Mouse (Mus musculus): ENCODE results near the gene Slc6a6.

The Slc6a6 gene

DNA sequence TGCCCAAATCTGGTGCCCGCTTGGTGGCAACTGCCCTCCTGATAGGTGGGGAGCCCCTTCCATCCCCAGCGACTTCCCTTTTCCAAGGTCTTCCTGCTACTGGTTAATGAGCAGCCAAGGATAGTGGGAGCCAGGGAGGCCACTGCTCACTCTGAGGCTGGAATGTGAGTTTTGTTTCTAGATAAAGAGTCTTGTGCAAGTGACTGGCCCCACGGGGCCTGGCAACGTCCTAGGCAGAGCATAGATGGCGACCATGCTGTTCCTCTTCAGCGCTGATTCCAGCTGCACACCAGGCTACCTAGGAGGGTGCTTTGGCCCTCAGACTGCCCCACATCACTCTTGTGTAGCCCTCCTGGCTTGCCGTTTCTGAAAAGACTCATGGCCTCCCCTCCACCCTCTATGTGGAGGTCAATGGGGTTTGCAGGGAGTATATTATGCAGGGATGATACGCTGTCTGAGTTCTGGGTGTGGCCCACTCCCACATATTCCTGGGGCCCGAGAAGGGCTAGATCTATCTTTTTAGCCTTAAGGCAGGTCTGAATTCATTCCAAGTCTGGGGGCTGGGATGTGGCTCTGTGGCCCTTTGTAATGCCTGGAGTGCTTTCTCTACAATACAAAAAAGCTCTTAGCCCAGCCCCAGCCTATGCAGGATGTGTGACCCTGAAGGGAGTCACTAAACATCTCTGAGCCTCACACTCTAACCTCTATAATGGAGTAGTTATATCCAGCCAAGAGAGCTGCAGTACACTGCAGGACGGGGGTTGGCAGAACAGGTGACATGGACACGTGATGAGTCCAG lies 17.2 kb downstream of the Slc6a6 start:
- no peak for DNase-seq (ENCODE audit: low read depth, low spot score)

DNA sequence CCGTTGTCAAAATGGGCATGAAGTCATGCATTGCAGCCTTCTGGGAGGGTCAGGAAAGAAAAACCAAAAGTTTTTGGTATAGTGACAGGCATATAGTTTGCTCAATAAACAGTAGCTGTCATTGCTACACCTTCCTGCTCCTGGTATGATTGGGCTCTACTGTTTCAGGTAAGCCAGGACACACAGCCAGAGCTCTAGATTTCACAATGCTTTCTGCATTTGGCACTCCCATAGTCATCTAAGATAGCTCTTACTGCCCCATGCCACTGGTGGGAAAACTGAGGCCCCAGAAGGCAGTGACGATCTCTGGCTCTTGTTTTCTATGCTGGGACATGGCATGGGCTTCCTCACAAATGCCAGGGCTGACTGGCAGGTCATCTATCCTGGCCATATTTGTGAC lies 19.6 kb downstream of the Slc6a6 start:
- DNase-seq (ENCODE audit: low read depth, low spot score), result no peak

DNA sequence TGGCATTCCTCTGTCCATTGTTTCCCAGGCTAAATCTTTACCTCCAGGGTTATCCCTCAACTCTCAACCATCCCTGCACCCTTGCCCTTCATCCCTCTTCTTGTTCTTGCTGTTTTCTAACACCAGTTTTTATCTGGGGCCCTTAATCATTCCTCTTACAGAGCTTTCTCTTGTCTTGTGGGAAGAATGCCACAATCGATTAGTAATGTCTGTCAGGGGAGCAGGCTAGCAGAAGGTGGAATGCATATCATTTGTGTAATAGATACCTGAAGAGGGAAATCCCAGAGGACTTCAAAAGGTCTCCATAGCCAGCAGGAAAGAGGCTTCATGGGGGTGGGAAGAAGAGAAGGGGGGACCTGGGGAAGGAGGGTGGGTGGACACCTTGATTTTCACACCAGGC lies 20.6 kb downstream of the Slc6a6 start:
- no peak for DNase-seq (ENCODE audit: low read depth, low spot score)

DNA sequence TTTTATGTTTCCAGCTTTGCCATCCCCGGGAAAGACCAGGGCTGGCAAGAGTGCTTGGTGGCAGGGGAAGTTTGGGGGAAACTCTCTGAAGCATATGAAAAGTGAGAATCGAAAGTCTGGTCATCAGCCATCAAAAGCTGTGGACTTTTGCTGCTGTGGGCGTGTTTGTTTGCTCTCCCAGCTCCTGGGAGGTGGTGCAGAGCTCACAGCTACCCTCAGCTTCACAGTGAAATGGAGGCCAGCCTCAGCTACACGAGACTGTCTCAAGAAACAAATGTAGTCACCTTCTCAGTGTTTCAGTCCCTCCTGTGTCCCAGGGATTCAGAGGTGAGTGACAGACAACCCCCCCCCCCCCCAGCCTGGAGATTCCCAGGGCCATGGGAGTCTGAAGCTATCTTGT lies 21.8 kb downstream of the Slc6a6 start:
- DNase-seq (ENCODE audit: low read depth, low spot score), result no peak

DNA sequence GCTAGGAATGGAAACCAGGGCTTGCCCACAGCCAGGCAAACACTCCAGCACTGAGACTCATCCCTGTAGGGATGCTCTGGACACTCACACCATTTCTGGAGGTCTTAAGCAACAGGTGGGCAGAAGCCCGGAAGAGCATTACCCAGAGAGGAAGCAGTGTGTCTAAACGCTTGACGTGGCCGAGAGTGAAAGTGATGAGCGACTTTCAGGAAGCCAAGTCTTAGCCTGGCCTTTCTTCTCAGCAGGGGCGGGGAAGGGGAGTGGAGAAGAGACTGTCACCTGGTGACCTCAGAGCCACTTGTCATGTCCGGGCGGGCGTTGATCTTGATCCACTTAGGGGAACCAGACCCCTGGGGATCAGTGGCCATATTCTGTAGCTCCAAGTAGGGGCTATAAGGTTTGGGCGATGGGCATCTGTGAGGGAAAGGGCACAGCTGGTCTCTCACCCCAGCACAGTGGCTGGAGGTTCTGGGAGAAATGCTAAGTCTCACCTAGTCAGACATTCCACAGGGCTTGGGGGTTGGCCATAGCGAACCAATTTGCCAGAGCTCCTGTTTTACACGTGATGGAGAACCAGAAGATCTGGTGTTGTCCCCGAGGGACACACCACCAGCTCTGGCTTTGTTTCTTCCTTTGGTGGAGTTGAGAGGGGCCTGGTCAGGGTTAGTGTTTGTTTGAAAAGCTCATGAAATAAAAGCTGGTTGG lies 22.4 kb downstream of the Slc6a6 start:
- peak; percentile 85 for DNase-seq (ENCODE audit: low read depth, low spot score)

DNA sequence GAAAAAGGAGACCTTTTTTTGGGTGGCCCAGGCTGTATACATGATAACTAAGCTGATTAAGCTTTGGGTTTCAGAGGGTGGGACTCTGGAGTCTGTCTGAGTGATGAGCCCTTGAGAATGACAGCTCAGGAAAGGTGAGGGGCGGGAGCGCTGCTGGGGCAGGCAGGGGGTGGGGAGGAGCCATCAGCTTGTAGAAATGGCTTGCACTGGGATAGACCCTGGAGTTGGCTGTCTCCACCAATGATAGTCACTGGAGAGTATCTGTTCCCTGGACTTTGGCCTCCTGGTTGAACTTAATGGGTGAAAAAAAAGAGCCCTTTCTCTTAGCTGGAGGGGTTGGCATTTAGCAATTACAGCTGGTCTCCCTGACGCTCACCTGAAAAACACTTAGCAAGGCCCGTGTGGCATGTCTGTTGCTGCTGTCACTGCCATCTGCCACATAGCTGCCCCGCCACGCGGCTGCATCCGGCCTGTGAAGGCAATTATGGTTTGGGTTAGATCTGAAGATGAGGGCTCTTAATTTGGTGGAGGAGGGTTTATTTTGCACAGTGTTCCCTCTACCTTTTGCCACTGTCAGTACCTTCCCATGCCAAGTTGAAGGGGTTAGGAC lies 23.5 kb downstream of the Slc6a6 start:
- no peak for DNase-seq (ENCODE audit: low read depth, low spot score)

DNA sequence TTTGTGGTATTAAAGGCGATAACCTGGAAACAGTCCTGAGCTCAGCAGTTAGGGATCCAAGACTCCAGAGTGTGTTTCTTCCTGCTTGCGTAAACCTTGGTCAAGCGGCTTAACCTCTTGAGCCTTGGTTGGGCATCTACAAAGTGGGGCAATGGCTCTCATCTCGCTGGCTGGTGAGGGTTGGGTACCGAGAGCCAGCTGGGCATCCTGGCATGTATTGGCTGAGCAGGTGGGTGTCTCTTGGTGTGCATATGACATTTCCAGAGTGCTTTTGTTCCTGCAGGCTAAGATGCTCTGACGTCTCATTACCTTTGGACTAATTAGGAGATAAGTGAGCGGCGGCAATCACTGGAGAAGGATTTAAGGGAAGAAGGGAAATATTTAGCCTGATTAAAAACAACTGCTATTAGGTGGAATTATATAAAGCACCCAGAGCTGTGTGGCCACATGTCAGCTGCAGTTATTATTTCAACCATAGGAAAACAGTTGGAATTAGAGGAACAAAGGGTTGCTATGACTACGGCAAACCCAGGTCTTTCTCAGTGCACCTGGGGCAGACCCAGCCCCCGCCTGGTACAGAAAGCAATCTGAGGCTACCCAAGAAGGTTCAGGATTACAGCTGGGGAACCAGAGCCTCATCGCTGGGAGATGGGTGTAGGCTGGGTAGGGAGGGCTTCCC lies 24.2 kb downstream of the Slc6a6 start:
- DNase-seq (ENCODE audit: low read depth, low spot score), result no peak

DNA sequence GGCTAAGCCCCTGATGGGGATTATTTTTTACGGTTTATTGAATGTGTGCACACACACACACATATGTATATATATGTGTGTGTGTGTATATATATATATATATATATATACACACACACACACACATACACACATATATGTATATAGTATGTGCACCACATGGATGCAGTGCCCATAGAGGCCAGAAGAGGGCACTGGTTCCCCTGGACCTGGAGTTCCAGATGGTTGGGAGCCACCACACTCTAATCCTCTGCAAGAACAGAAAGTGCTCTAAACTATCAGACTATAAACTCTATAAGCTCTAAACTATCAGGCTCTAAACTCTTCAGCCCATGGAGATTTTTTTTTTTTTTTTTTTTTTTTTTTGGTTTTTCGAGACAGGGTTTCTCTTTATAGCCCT lies 25.1 kb downstream of the Slc6a6 start:
- DNase-seq (ENCODE audit: low read depth, low spot score), result no peak

DNA sequence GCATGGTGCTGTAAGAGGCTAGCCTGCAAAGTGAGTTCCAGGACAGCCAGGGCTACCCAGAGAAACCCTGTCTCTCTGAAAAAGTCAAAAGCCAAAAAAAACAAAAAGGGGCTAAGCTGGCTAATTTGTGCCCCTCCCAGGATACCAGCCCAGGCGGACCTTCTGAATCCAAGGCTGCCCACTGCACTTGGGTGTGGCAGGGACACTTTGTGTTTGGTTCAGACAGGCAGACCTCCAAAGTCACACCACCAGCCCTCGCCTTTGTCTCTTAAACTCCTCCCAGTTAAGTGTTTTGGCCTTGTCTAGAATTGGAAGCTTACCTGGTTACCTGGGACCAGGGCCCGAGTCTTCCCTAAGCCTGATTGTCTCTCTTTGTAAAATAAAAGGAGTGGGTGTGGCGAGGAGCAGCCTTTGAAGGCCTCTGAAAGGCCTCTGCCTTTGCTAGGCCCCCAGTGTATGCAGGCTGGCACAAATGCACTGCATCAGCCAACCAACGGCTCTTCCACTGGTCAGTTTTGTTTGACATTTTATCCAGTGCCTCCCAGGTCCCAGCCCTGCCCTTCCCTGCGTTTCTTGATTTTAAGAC lies 26.6 kb downstream of the Slc6a6 start:
- DNase-seq (ENCODE audit: low read depth, low spot score), result no peak

DNA sequence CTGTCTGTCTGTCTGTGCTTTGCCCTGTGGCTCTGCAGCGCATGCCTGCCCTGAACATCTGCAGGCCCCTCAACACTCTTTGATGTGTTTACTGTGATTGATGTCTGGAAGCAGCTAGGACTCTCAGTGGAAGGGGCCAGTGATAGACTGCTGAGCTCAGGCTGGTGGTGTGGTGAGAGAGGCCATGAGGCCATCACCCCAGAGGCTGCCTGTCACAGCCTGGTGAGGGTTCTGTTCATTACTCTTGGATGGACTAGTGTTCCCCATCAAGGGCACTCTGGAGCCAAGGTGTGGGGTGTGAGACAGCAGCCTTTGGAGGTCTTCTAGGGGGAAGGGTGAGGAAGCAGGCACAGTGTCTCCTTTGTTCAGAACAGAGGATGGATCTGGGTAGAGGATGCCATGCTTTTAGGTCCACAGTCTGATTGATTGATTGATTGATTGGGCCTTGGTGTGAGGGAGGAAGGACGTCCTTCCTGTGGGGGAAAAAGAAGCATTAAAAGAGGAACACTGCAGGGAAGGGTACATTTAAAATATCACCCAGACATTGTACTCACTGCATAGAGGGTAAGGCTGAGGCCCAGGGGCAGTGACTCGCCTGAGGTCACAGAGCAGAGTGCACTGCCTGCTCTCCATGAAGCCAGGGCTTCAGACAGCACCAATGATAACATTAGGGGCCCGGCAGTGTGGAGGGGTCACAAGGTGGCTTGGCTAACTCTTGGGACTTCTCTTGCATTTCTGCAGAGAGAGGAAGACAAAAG lies 28.4 kb downstream of the Slc6a6 start:
- no peak for DNase-seq (ENCODE audit: low read depth, low spot score)

DNA sequence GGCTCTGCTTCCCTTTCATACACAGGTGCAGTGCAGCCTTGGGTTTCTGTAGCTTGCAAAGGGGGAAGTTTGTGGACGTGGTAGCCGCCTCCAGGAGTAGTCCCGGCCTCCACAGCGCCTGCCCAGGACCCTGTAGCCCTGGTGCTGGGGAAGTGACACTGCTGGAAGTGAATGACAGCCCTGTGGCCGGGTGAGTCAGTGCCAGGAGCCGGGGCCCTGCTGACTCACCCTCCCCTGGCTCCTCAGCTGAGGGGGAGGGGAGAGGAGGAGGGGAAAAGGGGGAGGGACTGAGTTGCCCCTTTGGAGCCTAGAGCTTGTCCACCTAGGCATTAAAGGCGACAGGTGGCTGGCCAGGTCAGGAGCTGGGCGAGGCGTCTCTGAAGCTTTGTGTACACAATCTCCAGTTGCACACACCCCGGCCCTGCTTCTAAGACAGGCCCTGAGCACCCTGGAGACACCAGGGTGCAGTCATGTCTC lies 29.0 kb downstream of the Slc6a6 start:
- DNase-seq (ENCODE audit: low read depth, low spot score), result peak; percentile 85

DNA sequence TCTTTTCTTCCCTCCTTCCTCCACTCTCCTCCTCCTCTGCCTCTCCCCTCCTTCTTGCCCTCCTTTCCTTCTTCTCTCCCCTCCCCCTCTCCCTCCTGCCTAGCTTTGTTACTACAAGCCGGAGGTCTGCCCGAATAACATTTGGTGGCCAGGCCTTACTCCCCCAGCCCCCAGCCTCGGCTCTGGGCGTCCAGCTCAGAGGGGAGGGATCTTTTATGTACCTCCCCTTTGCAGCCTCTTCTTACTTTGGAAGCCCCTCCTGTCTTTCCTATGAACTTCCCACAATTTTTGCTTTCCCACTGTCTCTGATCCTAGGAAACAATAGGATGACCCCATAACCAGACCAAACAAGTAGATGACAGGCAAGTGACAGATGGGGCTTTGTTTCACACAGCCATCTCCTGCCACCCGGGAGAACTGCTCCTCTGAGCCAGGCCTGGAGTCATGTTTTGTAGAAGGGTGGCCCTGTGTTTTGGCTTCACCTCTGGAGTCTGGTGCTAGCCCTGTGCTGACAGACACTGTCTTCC lies 29.6 kb downstream of the Slc6a6 start:
- no peak for DNase-seq (ENCODE audit: low read depth, low spot score)

DNA sequence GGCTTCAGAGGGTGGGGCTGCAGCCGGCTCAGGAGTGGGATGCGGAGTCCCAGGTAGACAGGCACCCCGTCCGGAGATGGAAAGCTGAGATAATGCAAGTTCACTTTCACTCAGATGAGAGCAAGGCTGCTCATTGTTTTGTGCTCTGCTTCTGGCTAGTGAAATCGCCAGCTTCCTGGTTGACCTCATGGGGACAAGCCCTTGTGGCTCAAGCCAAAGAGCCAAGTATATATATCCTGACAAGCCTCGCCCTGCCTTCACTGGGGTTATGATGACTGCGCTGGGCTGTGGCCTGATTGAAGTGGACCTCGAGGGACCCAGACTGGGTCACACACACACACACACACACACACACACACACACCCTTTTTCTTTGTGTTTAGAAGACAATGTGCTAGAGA lies 31.2 kb downstream of the Slc6a6 start:
- DNase-seq (ENCODE audit: low read depth, low spot score), result no peak

DNA sequence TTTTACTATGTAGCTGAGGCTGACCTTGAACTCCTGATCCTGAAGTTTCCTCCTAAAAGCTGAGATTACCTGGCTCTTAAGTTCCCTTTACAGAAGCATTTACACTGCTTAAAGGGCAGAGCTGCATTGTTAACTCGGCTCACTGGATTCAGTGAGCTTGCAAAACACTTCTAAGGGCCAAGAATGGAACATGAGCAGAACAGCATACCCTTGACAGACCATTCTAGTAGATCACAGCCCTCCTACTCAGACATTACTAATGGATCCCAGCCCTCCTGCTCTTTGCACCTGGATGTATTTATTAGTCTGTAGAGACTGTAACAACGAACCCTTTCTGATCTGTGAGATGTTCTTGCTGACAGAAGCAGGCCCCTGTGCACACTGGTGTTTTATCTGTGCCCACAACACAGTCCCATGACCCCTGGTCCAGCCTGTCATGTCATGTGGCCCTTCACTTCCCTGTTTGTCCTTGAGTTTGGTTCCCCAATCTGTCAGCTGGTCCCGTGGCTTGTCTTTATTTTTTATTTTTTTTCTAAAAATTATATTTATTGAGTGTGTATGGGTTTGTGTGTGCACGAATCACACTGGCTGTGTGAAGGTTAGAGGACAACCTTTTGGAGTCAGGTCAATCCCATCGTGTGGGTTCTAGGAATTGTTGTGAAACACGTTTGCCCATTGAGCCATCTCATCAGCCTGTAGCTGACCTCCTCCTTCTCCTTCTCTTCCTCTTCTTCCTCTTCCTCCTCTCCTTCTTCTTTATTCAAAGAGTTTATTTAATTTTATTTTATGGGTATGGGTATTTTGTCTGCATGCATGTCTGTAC lies 32.3 kb downstream of the Slc6a6 start:
- no peak for DNase-seq (ENCODE audit: low read depth, low spot score)

DNA sequence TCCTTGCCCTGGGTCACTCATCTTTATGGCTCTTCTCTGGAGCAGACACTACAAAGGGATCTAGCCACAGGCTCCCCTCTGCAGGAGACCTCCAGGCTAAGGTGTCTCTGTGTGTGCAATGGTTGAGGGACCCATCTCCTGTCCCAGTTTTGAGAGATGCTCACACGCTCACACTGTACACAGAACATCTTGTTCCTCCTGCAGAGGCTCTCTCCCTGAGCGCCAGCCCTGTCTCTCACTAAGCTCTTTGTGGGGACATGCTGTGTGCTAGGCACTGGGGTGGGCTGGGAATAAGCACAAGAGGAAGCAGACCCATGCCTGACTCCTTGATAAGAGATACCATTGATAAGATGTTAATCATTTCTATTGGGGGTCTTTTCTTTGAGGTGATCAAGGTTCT lies 34.2 kb downstream of the Slc6a6 start:
- no peak for DNase-seq (ENCODE audit: low read depth, low spot score)

DNA sequence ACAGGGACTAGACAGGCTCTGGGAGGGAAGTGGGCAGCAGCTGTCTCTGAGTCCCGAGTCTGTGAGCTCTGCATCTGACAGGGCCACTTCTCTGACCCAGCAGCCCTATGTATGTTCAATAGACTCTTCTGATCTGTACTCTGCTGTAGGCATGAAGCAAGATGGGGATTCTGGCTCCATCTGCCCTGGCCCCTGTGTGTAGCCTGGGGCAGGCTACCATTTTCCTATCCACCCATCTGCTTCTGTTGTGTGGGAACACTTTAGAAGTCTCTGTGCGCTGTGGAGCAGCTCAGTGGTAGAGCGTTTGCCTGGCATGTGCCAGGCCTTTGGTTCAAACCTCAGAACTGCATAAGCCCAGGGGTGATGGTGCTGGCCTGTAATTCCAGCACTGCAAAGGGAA lies 34.8 kb downstream of the Slc6a6 start:
- DNase-seq (ENCODE audit: low read depth, low spot score), result no peak

DNA sequence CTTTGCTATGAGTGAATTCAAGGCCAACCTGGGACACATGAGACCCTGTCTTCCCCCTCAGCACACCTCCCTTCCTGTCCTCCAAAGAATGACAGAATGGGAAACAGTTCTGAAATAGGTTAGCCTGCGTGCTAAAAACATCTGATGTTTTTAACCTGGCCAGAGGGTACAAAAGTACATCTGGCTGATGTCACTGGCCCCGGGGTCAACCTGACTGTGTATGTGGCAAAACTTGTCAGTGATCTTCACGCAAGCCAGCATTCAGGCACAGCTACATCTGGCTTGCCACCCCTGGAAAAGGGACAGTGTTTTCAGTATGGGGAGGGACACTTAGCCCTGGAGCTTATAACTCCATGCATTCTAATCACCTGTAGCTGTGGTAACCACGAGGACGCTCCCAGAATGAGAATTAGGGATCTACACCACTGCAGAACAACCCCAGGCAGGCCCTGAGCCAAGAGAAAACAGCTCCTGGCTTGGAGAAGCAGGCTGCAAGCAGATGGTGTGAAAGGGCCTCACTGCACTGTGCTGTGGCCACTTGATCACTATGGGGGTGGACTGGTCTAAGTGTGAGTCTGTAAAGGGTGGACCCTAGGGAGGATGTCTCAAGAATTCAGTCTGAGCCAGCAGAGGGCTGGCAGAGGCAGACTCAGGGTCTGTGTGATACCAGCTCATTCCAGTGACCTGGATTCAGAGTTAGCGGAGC lies 35.3 kb downstream of the Slc6a6 start:
- DNase-seq (ENCODE audit: low read depth, low spot score), result no peak

DNA sequence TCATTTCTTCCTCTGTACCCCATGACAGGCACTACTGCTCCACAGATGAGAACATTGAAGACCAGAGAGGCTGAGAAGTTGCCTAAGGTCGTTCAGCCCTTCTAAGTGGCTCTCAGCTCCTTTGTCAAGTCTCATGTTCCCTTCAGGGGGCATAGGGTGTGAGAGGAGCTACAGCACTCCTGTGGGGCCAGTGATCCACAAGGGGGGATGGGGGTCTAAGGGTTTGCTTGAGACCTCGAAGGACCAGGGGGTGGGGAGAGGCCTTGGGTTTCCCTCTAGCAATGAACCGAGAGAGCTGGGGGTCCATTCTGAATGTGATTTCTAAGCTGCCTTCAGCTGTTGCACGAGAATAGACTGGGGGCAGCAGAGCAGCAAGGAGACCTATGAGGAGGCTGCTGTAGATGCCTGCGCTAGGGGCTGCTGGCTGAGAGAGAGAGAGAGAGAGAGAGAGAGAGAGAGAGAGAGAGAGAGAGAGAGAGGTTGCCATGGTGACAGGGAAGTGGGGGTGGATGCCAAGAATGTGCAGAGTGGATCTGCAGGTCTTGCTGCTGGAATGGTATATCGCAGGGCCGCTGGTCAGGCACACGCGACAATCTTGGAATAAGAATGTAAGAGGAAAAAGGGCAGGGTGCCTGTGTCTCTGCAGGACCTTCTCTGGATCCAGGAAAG lies 36.1 kb downstream of the Slc6a6 start:
- DNase-seq (ENCODE audit: low read depth, low spot score), result no peak

Data from A20 (cell line).